Mouse (Mus musculus): ENCODE data around the gene Gm11034. TPM values are rescaled to one million over a fixed set of nuclear protein-coding genes. Genes with fewer than 3 reads are reported as not detected.

Gm11034 gene
- total RNA-seq (2021): not detected
- long read RNA-seq, experiment 1: 0 reads
- long read RNA-seq, experiment 2: 0 reads

DNA sequence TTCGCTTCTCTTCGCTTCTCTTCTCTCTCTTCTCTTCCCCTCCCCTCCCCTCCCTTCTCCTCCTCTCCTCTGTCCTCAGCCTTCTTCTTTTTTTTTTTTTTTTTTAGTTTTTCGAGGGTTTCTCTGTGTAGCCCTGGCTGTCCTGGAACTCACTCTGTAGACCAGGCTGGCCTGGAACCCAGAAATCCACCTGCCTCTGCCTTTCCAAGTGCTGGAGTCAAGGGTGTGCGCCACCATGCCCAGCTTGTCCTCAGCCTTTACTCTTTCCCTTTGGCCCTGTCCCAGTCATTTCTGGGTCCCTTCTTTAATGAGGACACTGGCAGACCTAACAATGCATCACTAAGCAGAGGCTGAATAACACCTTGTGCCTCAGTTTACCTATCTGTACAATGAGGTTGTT is at the start of gene Gm11034:
Gene Gm11034, minus strand, starts transcription at position 101 of the 400 bp plus-strand sequence.
- no peak for DNase-seq (ENCODE audit: low spot score in 2 of 2)

DNA sequence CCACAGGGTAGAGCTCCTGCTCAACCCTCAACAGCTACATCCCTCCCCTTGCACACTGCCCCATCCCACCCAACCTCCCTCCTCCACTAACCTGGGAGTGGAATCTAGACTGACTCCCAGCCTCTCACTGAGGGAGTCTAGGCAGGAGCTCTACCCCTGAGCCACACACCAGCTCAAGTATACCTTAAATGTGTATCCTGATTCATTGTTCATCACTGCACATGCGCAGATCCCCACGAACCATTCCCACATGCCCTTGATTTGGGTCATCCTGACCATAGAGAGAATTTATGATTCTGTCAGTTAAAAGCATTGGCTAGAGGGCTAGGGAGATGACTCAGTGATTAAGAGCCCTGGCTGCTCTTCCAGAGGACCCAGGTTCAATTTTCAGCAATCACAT is 49.3 kb upstream of the Gm11034 start:
- no peak for DNase-seq (ENCODE audit: low spot score in 2 of 2)

DNA sequence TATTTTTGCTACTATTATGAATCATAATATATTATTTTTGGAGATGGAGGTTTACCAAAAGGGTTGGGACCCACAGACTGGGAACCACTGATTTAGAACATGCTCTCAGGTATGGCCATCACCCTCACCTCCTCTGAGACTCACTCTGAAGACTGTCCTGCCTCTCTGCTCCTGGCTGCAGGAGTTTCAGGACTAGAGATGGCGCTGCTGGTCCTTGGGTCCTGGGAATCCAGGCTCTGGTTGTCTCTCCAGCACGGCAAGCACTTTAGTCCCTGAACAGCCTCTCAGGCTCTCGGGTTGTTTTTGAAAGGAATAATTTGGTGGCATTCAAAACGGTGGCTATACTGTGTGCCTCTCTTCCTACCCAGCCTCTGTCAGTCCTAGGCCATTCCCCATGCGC is 48.4 kb upstream of the Gm11034 start:
- DNase-seq (ENCODE audit: low spot score in 2 of 2): no peak

DNA sequence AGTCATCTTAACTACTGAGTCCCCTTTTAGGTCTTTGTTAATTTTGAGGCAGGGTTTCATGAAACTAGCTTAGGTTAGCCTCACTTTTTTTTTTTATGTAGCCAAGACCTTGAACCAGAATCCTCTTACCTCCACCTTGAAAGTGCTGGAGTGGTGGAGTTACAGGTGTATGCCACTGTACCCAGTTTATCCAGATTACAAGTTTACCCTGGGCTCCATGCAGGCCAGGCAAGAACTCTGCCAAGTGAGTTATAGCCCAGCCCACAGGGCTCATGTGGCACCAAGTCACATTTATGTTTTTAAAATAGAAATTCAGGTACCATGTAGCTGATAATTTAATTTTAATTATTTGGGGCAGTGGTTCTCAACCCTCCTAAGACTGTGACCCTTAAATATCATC is 48.0 kb upstream of the Gm11034 start:
- no peak for DNase-seq (ENCODE audit: low spot score in 2 of 2)

DNA sequence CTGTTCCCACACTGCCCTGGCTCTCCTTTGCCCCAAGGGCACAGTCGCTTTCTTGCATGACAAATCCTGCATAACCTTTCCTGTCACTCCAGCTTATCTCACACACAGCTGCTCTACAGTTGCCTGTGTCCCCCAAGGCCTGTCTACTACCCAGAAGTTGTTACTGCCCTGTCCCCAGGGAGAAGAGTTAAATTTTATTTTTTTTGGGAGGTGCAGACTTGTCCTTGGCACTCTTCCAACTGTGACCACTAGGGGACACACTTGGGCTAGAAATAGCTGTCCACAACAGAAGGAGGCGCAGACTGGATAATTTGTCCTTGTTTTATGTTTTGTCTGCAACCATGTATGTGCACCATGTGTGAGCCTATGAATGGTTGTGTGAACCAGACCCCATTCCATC is 47.6 kb upstream of the Gm11034 start:
- DNase-seq (ENCODE audit: low spot score in 2 of 2): no peak

DNA sequence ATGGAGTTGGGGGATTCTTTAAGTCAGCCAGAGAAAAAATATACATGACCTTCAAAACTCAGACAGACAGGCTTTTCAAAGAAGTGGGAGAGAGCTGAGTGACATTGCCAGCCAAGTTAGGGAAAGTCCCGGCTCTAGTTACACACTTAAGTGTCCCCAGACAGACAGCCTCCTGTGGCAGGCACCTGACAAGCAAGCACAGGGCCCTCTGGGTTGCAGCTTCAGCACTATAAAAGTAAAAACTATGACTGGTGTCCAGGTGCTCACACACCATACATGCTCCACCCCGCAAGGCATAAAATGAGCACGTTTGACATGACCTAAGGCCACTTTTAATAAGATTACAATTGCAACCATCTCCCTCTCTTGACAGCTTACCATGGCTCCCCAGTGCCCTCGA is 47.1 kb upstream of the Gm11034 start:
- no peak for DNase-seq (ENCODE audit: low spot score in 2 of 2)

DNA sequence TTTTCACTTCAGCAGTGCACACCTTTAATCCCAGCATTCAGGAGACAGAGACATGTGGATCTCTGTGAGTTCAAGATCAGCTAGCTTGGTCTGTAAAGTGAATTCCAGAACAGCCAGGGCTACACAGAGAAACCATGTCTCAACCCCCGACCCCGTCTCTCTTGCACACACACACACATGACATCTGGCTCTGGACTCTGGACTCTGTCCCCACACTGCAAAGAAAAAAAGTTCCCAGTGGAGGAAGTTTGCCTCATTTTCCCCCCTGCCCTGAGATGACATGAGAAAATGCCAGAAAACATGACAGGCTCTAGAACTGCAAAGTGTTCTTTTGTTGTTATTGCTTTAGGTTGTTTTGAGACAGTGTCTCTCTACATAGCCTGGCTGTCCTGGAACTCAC is 46.4 kb upstream of the Gm11034 start:
- DNase-seq (ENCODE audit: low spot score in 2 of 2): no peak

DNA sequence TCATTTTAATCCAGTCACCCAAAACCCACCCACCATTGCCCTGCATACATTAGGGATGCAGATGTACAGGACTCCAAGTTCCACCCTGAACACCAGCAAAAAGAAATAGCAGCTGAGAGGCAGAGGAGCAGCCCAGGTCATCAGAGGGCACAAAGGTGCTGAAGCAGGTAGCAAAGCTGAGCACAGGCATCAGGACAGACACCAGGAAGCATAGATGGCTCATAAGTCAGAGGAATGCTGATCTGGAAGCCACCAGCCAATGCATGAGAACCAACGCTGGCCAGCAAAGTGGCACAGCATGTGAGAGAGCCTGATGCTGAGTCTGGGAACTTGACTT is 44.4 kb upstream of the Gm11034 start:
- no peak for DNase-seq (ENCODE audit: low spot score in 2 of 2)

DNA sequence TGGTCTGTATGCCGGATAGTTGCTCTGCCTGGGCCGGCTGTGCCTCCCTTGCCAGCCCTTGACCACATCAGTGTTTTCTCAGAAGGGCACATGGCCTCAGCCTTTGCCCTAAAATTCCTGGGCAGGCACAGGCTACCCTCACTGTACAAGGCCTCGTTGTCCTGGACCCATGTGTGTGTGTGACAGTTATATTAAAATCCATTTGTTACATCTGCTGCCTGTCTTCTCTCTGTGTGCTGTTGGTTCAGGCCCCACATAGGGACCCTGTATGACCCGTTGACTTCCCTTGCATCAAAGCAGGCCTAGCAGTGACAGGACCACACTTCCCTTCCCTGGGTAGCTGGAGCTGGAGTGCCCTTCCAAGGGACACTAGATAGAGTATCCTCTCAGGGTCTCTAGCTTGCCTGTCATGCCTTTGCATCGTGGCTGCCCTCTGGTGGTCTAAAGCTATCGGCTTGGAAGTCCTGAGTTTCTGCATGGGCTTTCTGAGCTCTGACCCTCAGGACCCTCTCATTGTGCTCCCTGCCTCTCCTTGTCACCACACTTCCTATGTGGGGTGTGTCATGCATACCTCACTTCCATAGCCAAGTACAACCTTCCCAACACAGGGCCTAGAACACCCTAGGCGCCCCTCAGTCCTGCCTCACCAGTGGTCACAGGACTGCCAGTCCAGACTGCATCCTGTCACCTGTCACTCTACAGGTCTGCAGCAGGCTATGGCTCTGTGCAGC is 43.9 kb upstream of the Gm11034 start:
- DNase-seq (ENCODE audit: low spot score in 2 of 2): peak in 1 of 2 experiments; percentile 42

DNA sequence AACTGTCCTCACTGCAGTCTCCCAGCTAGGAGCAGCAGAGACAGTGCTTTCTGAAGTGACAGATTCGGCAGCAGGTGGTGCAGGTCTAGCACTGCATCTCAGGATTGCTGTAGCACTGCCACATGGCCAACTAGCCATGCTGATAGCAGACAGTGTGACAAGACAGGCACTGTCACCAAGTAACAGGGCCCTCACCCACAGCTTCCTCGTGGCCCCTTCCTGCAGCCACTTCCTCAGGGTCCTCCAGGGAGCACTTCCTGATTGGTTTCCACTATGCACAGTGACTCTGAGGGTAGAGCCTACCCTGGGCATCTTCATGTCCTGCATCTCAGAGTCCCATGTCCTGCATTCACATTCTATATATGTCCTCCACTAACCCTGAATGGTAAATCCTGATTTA is 31.2 kb upstream of the Gm11034 start:
- DNase-seq (ENCODE audit: low spot score in 2 of 2): no peak

DNA sequence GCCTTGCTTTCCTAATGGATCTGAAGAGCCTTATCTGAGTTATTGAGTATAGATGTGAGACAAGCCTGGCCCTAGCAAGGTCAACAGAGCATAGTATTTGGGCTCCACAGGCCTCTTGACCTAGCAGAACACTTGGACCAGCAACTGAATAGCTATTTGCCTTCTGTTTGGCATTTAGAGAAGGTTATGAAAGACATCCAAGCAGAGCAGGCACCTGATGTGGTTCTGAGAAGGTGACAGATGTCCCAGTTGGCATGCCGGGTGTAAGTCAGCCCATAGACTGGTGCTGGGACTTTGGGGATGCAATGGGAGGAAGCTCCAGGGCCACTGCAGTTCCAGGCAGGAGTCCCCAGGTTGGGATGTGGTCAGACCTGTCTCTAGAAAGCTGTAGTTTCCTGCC is 28.8 kb upstream of the Gm11034 start:
- no peak for DNase-seq (ENCODE audit: low spot score in 2 of 2)

DNA sequence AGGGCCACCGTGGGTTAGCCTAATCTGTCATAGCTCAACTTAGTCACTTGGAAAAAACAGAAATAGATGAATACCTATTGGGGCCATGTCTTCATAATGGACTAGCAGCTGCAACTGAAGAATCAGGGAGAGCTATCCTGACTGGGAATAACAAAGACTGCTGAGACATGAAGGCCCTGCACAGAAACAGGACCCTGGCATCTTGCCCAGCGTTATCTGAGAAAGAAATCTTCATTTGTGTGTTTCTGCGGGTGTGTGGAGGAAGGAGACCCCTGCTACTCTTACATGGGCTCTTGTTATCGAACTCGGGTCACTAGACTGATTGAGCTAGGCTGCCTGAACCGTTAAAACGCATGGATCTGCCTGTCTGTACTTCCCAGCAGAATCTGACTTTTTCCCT is 27.5 kb upstream of the Gm11034 start:
- no peak for DNase-seq (ENCODE audit: low spot score in 2 of 2)

DNA sequence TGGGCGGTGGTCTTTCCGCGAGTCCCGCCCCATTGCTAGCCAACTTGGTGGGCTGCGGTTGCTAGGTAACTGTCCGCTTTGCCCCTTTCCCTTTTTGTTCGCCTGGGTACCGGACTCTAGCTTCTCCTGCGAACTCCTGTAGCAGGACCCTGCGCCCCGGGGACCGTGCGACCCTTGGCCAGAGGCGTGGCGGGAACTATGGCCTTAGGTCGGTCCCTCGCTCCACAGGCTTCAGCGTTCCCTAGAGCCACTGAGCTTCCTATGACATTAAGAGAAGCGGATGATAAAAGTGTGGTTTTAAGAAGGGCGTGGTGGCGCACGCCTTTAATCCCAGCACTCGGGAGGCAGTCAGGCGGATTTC is 26.9 kb upstream of the Gm11034 start:
- DNase-seq (ENCODE audit: low spot score in 2 of 2): no peak

DNA sequence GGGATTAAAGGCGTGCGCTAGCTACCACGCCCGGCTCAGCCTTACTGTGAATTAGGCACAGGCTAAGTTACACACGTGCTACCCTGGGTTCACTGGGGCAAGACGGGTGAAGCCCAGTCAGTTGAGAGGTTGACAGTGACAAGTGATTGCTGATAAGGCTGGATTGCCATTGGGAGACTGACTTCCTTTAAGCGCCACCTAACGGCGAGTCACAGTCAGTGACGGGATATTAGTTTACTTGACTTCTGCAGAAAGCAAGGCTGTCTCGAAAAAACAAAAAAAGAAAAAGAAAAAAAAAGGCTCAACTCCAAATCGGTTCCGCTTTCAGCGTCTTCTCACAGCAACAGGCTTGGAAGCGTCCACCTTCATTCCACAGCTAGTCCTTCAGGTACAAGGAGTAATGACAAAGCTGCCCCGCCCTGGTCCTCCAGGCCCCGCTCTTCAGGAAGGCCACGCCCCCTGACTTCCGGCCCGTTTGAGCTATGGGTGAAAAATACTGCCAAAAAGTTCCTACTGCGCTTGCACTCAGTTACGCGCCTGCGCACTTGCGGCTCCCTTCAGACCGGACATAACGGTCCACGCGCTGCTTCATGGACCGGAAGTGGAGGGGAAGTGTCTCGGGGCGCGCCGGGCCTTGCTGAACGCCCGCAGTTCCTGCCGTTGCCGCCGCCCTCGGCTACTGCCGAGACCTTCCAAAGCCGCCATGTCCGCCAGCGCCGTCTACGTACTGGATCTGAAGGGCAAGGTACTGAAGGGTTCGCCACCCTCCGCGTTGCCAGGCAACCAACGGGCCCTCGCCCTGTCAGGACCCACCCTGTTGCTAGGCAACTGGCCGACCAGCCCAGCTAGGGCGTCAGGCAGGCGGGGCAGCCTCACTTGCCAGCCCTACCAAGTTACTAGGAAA is 26.3 kb upstream of the Gm11034 start, which contains the start of gene Ap1m1:
Gene Ap1m1, plus strand, starts transcription at position 520 of the 904 bp plus-strand sequence.
- peak; percentile 98 for DNase-seq (ENCODE audit: low spot score in 2 of 2)

DNA sequence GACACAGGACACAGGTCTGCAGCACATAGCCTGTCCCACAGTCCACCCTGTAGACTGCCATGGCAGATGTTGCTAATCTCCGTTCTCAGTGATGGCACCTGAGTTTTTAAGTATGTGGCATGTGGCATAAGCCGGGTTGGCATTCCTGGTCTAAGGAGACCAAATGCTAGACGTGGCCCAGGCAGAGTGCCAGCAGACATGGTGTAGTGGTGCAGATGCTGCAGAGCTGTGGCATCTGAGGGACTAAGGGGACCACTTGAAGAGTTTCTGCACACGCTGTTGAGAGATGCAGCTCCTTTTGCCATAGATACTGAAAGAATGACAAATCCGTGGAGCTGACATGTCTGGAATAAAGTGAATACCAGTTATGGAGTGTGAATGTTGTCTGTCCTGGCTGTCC is 9.2 kb upstream of the Gm11034 start:
- no peak for DNase-seq (ENCODE audit: low spot score in 2 of 2)

DNA sequence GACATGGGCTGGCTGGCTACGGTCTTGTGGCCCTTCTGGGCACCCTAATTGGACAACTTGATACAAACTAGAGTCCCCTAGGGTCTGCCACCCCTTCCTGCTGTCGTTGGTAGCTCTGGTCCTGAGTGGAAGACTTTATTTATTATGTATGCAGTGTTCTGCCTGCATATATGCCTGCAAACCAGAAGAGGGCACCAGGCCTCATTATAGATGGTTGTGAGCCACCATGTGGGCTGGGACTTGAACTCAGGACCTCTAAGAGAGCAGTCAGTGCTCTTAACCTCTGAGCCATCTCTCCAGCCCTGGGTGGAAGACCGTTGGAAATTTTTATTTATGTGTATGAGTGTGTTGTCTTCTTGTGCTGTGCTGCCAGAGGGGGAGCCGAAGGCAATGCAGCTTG is 7.3 kb upstream of the Gm11034 start:
- DNase-seq (ENCODE audit: low spot score in 2 of 2): no peak

DNA sequence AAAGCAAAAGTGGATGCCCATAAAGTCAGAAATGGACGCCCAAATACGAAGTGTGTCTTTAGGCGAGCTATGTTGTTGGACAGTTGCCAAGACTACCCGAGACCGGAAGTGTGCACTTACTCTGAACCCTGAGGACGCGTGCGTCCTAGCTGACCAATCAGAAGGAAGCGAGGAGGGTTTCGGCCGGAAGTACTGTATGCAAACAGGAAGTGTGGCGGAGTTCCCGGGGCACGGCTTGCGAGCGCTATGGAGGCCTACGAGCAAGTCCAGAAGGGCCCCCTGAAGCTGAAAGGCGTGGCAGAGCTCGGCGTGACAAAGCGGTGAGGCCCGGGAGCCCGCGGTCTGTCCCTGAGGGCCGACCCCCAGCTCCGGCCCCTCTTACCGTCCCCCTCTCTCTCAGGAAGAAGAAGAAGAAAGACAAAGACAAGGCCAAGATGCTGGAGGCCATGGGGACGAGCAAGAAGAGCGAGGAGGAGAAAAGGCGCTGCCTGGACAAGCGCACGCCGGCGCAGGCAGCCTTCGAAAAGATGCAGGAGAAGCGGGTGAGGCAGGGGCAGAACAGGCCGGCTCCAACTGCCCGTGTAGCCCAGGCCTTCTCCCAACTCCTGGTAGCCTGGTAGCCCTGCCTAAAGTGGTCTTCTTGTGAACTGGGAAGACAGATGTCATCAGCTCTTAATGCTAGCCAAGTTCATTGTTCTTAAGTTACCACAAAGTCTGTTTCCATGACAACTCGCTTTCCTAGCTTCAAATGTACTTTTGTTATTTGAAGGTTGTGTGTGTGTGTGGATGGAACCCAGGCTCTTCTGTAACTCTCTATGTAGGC is 6.3 kb upstream of the Gm11034 start, which contains the start of gene Fam32a:
Gene Fam32a, plus strand, starts transcription at position 190 of the 823 bp plus-strand sequence.
- DNase-seq (ENCODE audit: low spot score in 2 of 2): peak; percentile 78 to 94

DNA sequence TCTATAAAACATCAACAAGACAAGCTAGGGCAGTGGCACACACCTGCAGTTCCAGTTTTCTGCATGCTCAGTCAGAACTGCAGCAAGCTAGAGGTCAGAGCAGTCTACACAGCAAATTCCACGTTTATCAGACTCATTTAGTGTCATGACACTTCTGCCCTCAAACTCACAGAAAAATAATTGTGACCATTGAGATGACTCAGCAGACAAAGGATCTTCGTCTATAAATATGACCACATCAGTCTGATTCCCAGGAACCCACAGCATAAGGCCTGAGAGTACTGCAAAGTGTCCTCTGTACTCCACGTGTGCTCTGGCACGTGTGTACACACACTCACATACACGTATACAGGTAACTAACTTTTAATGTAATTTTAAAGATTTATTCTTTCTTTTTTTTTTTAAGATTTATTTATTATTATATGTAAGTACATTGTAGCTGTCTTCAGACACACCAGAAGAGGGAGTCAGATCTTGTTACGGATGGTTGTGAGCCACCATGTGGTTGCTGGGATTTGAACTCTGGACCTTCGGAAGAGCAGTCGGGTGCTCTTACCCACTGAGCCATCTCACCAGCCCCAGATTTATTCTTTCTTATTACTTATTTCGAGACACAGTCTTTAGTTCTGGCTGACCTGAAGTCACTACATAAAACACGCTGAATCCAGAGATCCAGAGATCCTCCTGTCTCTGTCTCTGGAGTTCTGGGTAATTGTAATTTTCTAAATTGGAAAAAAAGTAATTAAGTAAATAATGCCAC is 5.5 kb upstream of the Gm11034 start:
- DNase-seq (ENCODE audit: low spot score in 2 of 2): no peak

DNA sequence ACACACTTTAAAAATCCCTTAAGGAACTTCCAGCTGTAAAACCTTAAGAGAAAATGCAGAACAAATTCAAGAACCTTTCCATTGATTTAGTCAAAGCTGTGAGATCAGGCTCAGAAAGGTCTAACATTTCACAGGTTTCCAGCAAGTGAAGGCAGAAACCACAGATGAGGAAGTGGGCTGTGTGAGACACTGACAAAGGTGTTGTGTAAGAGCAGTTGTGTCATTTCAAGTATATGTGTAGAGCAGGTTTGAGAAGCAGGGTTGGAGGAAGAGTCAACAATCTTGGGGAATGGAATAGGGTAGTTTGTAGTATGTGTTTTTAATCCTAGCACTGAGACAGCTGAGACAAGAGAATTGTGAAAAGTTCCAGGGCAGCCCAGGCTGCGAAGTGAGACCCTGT is 2.4 kb upstream of the Gm11034 start:
- DNase-seq (ENCODE audit: low spot score in 2 of 2): no peak

DNA sequence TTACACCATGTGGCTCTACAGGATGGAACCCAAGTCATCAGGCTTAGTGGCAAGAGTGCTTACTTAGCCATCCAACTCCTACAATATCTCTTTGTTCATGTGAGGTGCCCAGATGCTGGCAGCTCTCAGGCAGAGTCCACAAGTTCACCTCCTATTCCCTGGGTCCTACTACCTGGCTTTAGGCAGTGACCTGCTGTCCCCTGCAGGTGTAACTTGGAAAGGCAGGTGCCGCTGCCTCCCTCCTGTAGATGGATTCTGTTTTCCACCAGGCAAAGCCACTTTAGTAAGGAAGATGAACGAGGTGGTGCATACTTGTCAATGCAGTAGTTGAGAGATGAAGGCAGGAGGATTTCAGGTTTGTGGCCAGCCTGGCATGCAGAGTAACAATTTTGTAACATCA is 1.6 kb upstream of the Gm11034 start:
- no peak for DNase-seq (ENCODE audit: low spot score in 2 of 2)

DNA sequence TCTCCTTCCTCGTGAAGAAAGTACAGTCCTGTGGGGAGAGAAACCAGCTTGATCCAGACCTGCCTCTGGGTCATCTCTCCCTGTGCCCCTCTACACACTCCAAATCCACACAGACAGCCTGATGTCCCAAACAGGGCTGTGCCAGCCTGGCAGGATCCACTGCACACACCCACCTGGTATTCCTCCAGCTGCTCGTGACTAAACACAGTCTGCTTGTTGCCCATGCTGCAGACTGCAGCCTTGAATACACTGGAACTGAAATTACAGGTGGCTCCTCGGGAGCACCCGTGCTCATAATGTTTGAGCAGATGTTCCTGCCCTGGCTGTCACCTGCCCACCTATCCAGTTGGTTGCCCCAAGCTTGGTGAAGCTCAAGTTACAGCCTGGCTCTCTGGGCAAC is 685 bp downstream of the Gm11034 start, which contains the start of gene Cib3:
Gene Cib3, minus strand, starts transcription at position 87 of the 400 bp plus-strand sequence.
- DNase-seq (ENCODE audit: low spot score in 2 of 2): no peak

Data from layer of hippocampus, postnatal 14 days (tissue).